Mouse (Mus musculus) heart, postnatal 36 days (tissue): ENCODE data around the gene Myo1d. TPM values are rescaled to one million over a fixed set of nuclear protein-coding genes. Genes with fewer than 3 reads are reported as not detected.
"Not testable (repeated sequence)": the region's sequence is repeated elsewhere in the genome, so short reads cannot be mapped to it uniquely, and the experiment has no call there.

Experiments used
- DNase-seq, 2 experiments: peaks; one replicate each; pipeline ENCODE4 v3.0.0; 2021 to 2022
- intact Hi-C: fragments of 180-260 bp; cut with DNase I; formaldehyde crosslinking; loops from one replicate; pipeline ENCODE4 v1.15.1; 2025
- total RNA-seq, 2 experiments: library from RNA; stranded (reverse); gene quantifications; 2 replicates each; pipeline ENCODE4 v1.2.3; 2021

The Myo1d gene
- total RNA-seq, 2 experiments from 2014 or later: 9.4 to 10.2 TPM

DNA sequence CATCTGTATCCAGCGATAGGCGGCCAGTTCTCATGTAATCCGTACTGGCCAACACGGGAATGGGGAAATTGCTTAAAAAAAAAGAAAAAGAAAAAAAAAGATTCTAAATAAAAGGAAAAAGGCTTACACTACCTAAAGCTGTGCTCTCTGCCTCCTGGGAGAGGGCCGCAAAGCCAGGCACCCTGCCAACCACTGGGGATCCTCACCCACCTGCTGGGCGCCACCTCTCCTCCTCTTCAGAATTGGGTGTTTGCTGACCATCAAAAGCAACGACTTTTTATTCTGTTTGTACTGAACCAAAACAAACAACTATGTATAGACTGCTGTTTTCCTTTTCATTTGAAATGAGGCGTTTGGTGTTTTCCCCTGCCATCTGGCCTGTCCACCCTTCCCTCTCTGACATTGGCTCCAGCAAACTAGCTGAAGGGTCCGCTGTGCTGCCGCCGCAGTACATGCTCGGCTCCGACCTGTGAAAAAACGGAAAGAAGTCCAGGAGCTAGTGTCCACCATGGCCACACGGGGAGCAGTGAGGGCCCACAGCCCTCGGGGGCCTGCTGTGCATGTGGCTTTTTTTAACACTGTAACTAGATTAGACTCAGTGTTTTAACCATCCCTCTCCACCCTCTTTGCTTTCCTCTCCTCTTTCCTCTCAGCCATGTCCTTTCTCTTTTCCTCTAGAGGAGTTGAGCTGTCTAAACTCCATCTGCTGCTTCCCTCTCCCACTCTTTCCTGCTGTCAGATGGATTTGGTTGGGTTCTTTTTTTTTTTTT lies 307.8 kb downstream of the Myo1d start:
- intact Hi-C loops: no loop called here
- no peak for DNase-seq

DNA sequence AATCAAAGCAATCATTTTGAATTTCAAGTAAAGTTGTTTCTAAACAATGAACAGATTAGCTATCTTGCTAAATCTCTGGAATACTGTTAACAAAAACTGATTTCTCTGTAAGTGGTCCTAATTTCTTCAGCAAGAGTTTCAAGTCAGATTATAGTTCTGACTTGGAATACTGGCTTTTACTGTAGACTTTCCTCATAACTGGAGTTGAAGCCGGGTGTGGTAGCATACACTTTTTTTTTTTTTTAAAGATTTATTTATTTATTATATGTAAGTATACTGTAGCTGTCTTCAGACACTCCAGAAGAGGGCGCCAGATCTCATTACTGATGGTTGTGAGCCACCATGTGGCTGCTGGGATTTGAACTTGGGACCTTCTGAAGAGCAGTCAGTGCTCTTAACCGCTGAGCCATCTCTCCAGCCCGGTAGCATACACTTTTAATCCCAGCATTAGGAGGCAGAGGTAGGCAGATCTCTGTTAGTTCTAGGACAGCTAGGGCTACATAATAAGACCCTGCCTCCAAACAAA lies 316.2 kb downstream of the Myo1d start:
- intact Hi-C loops, DNase-seq: not testable (repeated sequence)

- DNase-seq: no peak
- intact Hi-C loops: no loop called here
Measured at GRCm38 (mm10) chr11:80453198-80453597, 326.6 kb downstream of the Myo1d start.

DNA sequence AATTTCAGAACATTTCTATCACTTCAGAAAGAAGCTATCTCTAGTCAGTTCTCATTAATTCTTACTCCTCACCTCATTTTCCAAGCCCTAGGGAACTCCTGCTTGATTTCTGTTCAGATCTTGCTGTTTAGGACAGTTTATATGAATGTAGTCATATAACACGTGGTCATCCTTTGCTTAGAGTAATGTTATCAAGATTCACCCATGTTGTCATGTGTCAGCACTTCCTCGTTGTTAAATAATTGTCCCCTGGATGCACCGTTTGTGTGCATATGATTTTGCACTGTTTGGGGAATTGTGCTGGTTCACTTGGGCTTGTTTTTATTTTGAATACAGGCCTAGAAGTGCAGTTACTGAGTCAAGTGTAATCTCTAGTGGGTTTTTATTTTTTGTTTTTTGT lies 327.6 kb downstream of the Myo1d start:
- intact Hi-C loops: no loop called here
- DNase-seq: no peak

DNA sequence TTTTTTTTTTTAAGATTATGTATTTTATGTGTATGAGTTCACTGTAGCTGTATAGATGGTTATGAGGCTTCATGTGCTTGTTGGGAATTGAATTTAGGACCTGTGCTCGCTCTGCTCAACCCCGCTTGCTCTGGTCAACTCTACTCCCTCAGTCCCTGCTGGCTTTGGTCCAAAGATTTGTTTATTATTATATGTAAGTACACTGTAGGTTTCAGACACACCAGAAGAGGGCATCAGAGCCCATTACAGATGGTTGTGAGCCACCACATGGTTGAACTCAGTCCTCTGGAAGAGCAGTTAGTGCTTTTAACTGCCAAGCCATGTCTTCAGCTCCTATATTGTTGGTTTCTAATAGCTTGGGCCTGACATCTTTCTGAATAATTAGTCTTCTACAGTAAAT lies 330.0 kb downstream of the Myo1d start:
- no peak for DNase-seq
- intact Hi-C loops: no loop called here

DNA sequence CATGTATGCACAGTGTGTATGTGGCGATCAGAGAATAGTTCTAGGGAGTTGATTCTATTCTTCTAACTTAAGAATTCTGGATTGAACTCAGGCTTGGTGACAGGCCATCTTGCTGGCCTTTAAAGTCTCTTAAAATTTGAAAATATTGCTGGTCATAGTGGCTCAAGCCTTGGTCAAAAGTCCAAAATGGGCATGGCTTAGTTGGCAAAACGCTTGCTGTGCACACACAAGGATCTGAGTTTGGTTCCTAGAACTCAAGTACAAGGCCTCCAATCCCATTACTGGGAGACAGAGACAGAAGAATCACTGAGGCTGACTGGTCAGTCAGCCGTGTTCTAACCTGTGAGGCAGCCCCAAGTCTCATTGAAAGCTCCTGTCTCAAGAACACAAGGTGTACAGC lies 332.9 kb downstream of the Myo1d start:
- no peak for DNase-seq
- intact Hi-C loops: no loop called here

Other genes with a start within 250 kb of the Myo1d start
- 10 to 100 TPM; 14.9 to 18.3 TPM for gene Tmem98, start 30.1 kb upstream of the Myo1d start, total RNA-seq
- not detected for gene Spaca3, start 78.3 kb upstream of the Myo1d start, total RNA-seq